Mouse (Mus musculus) heart, embryonic 16.5 days (tissue): ENCODE measurements around the gene Olfr13. TPM values are rescaled to one million over a fixed set of nuclear protein-coding genes. Genes with fewer than 3 reads are reported as not detected.
"Not testable (repeated sequence)": the region's sequence is repeated elsewhere in the genome, so short reads cannot be mapped to it uniquely, and the experiment has no call there.

Experiments
- ATAC-seq: fragments of 200-750 bp; cut with Nextera tagmentation; replicated peaks from 2 replicates; pipeline ENCODE4 v1.8.0; 2017; ENCODE audit warnings: moderate number of reproducible peaks; ENCODE audit not compliant: insufficient read depth, low FRiP score; ENCODE audit errors: extremely low read depth
- H3K27ac ChIP-seq: fragments of 300-500 bp; sonication (generic); 2 replicates; pipeline ENCODE4 v1.5.1; 2014; ENCODE audit warnings: mild to moderate bottlenecking, low read length, control low read depth, moderate library complexity
- H3K27me3 ChIP-seq: fragments of 300-500 bp; sonication (generic); 2 replicates; pipeline ENCODE4 v1.6.1; 2014; ENCODE audit warnings: low read length, mixed read lengths; ENCODE audit not compliant: control insufficient read depth, insufficient read depth
- H3K36me3 ChIP-seq: fragments of 300-500 bp; sonication (generic); 2 replicates; pipeline ENCODE4 v1.6.1; 2014; ENCODE audit not compliant: control insufficient read depth, insufficient read depth
- H3K4me1 ChIP-seq: fragments of 300-500 bp; sonication (generic); 2 replicates; pipeline ENCODE4 v1.6.1; 2014; ENCODE audit warnings: low read length, mixed read lengths; ENCODE audit not compliant: control insufficient read depth, insufficient read depth
- H3K4me2 ChIP-seq: fragments of 300-500 bp; sonication (generic); 2 replicates; pipeline ENCODE4 v1.6.1; 2014; ENCODE audit warnings: low read depth, mild to moderate bottlenecking, control low read depth, low read length
- H3K4me3 ChIP-seq: fragments of 300-500 bp; sonication (generic); 2 replicates; pipeline ENCODE4 v1.5.1; 2014; ENCODE audit warnings: mild to moderate bottlenecking, control low read depth, low read length
- H3K9ac ChIP-seq: fragments of 300-500 bp; sonication (generic); 2 replicates; pipeline ENCODE4 v1.6.1; 2014; ENCODE audit warnings: low read length, control low read depth
- H3K9me3 ChIP-seq: fragments of 300-500 bp; sonication (generic); replicated peaks from 2 replicates; pipeline ENCODE4 v1.6.1; 2016; ENCODE audit warnings: low read length; ENCODE audit not compliant: control insufficient read depth
- WGBS: fragments of 180-500 bp; shearing (Covaris S2); extraction: QIAGEN DNeasy Blood & Tissue Kit; methylation state at CpG from one replicate; pipeline ENCODE4 v1.1.7; 2014; 5-methylcytosine and 5-hydroxymethylcytosine counted together
- polyA plus RNA-seq: library from polyadenylated mRNA; unstranded; fragments of >200 nt; fragmentation: Nextera tagmentation; extraction: Ambion mirVana; gene quantifications from 2 replicates; pipeline ENCODE4 v1.2.1, GENCODE M21; 2015

The Olfr13 gene
- not detected in 2 replicates for polyA plus RNA-seq

GRCm38 (mm10) chr6:43171840-43172239 is at the start of gene Olfr13:
Olfr13 (plus strand) TSS chr6:43172140.
- Histone ChIP-seq H3K27me3 (no peaks in the 10 kb centered on the region), H3K4me2 (no peak within 1 kb of the TSS), H3K4me1 (no peaks in the 10 kb centered on the region), H3K27ac (no peak within 1 kb of the TSS), H3K4me3 (no peak within 1 kb of the TSS), H3K36me3 (no peaks in the 10 kb centered on the region), H3K9me3 (no peaks in the 10 kb centered on the region), H3K9ac (no peak within 1 kb of the TSS)
- no peak for ATAC-seq
- 58% methylated on average over 4 of the region's 4 CpGs for WGBS

GRCm38 (mm10) chr6:43146267-43146666 is 25.7 kb upstream of the Olfr13 start, which contains the start of gene Olfr237-ps1:
Olfr237-ps1 (plus strand) TSS chr6:43146567.
- H3K27ac ChIP-seq, H3K4me2 ChIP-seq, H3K36me3 ChIP-seq, ATAC-seq, H3K27me3 ChIP-seq, H3K4me3 ChIP-seq, H3K4me1 ChIP-seq, H3K9ac ChIP-seq, H3K9me3 ChIP-seq: not testable (repeated sequence)
- 74% methylated on average over 2 of the region's 2 CpGs for WGBS

- 40% methylated on average over 1 of the region's 1 CpGs for WGBS
- Histone ChIP-seq H3K9ac (no peak overlapping the region), H3K9me3 (no peaks in the 10 kb centered on the region), H3K4me3 (no peak overlapping the region), H3K4me2 (no peak overlapping the region), H3K27ac (no peak overlapping the region), H3K27me3 (no peaks in the 10 kb centered on the region), H3K36me3 (no peaks in the 10 kb centered on the region), H3K4me1 (no peaks in the 10 kb centered on the region)
- no peak for ATAC-seq
Observed at GRCm38 (mm10) chr6:43159502-43159901, 12.4 kb upstream of the Olfr13 start.

GRCm38 (mm10) chr6:43162982-43163381 is 9.0 kb upstream of the Olfr13 start, which contains the start of gene Olfr437:
Olfr437 (plus strand) TSS chr6:43163282.
- H3K36me3 ChIP-seq, result no peaks in the 10 kb centered on the region
- H3K9me3 ChIP-seq, result no peaks in the 10 kb centered on the region
- H3K27ac ChIP-seq, result no peak within 1 kb of the TSS
- WGBS, result 63% methylated on average over 3 of the region's 3 CpGs
- no peak within 1 kb of the TSS for H3K4me3 ChIP-seq
- H3K4me1 ChIP-seq, result no peaks in the 10 kb centered on the region
- H3K27me3 ChIP-seq, result no peaks in the 10 kb centered on the region
- ATAC-seq, result no peak
- no peak within 1 kb of the TSS for H3K4me2 ChIP-seq
- H3K9ac ChIP-seq, result no peak within 1 kb of the TSS

- no peak overlapping the region for H3K4me3 ChIP-seq
- H3K9me3 ChIP-seq, result no peaks in the 10 kb centered on the region
- no peak overlapping the region for H3K4me2 ChIP-seq
- 88% methylated on average over 4 of the region's 4 CpGs for WGBS
- H3K36me3 ChIP-seq, result no peaks in the 10 kb centered on the region
- H3K27me3 ChIP-seq, result no peaks in the 10 kb centered on the region
- H3K27ac ChIP-seq, result no peak overlapping the region
- no peaks in the 10 kb centered on the region for H3K4me1 ChIP-seq
- ATAC-seq, result no peak
- H3K9ac ChIP-seq, result no peak overlapping the region
Observed at GRCm38 (mm10) chr6:43167246-43167645, 4.7 kb upstream of the Olfr13 start.

- Histone ChIP-seq H3K36me3 (no peaks in the 10 kb centered on the region), H3K27me3 (no peaks in the 10 kb centered on the region), H3K27ac (no peak overlapping the region), H3K4me3 (no peak overlapping the region), H3K4me2 (no peak overlapping the region), H3K9me3 (no peaks in the 10 kb centered on the region), H3K4me1 (no peaks in the 10 kb centered on the region), H3K9ac (no peak overlapping the region)
- WGBS, result 66% methylated on average over 1 of the region's 1 CpGs
- no peak for ATAC-seq
Observed at GRCm38 (mm10) chr6:43178129-43178528, 6.2 kb downstream of the Olfr13 start.

GRCm38 (mm10) chr6:43178584-43179501 is 6.9 kb downstream of the Olfr13 start:
- Histone ChIP-seq H3K27ac (no peak overlapping the region), H3K4me2 (no peak overlapping the region), H3K36me3 (no peaks in the 10 kb centered on the region), H3K27me3 (no peaks in the 10 kb centered on the region), H3K9ac (no peak overlapping the region), H3K9me3 (no peaks in the 10 kb centered on the region), H3K4me1 (no peaks in the 10 kb centered on the region), H3K4me3 (no peak overlapping the region)
- 57% methylated on average over 6 of the region's 6 CpGs for WGBS
- no peak for ATAC-seq

- H3K4me3 ChIP-seq, result no peak overlapping the region
- H3K27ac ChIP-seq, result no peak overlapping the region
- no peaks in the 10 kb centered on the region for H3K36me3 ChIP-seq
- 76% methylated on average over 3 of the region's 3 CpGs for WGBS
- H3K27me3 ChIP-seq, result no peaks in the 10 kb centered on the region
- no peak overlapping the region for H3K4me2 ChIP-seq
- no peaks in the 10 kb centered on the region for H3K9me3 ChIP-seq
- ATAC-seq, result no peak
- H3K9ac ChIP-seq, result no peak overlapping the region
- H3K4me1 ChIP-seq, result no peaks in the 10 kb centered on the region
Observed at GRCm38 (mm10) chr6:43190986-43191385, 19.0 kb downstream of the Olfr13 start.

- Histone ChIP-seq H3K36me3 (no peaks in the 10 kb centered on the region), H3K27ac (no peak within 1 kb of the TSS)
- ATAC-seq, result no peak
Observed at GRCm38 (mm10) chr6:43196781-43197180, 24.8 kb downstream of the Olfr13 start, which contains the start of gene Olfr435. Olfr435 (plus strand) TSS chr6:43197146.

More at GRCm38 (mm10) chr6:43196781-43197180, 24.8 kb downstream of the Olfr13 start, which contains the start of gene Olfr435:
- no peak within 1 kb of the TSS for H3K4me2 ChIP-seq
- H3K4me1 ChIP-seq, result no peaks in the 10 kb centered on the region
- H3K9ac ChIP-seq, result no peak within 1 kb of the TSS
- no peaks in the 10 kb centered on the region for H3K27me3 ChIP-seq
- H3K9me3 ChIP-seq, result no peaks in the 10 kb centered on the region
- no peak within 1 kb of the TSS for H3K4me3 ChIP-seq
